Mouse (Mus musculus) midbrain, embryonic 13.5 days (tissue): ENCODE results near the gene Gm20219. TPM values are rescaled to one million over a fixed set of nuclear protein-coding genes. Genes with fewer than 3 reads are reported as not detected.

ENCODE experiments used
- ATAC-seq: fragments of 200-750 bp; cut with Nextera tagmentation; 2 replicates; pipeline ENCODE4 v1.8.0; 2017; ENCODE audit warnings: mild to moderate bottlenecking, moderate TSS enrichment, moderate library complexity
- H3K27ac ChIP-seq: fragments of 300-500 bp; sonication (generic); 2 replicates; pipeline ENCODE4 v1.5.1; 2015; ENCODE audit warnings: inconsistent platforms, mild to moderate bottlenecking, moderate library complexity
- H3K27me3 ChIP-seq: fragments of 300-500 bp; sonication (generic); 2 replicates; pipeline ENCODE4 v1.6.1; 2015; ENCODE audit warnings: mild to moderate bottlenecking, inconsistent platforms
- H3K36me3 ChIP-seq: fragments of 300-500 bp; sonication (generic); 2 replicates; pipeline ENCODE4 v1.6.1; 2015; ENCODE audit warnings: mild to moderate bottlenecking, inconsistent platforms
- H3K4me1 ChIP-seq: fragments of 300-500 bp; sonication (generic); replicated peaks from 2 replicates; pipeline ENCODE4 v1.6.1; 2015; ENCODE audit warnings: inconsistent platforms
- H3K4me2 ChIP-seq: fragments of 300-500 bp; sonication (generic); replicated peaks from 2 replicates; pipeline ENCODE4 v1.6.1; 2015; ENCODE audit warnings: moderate library complexity, mild to moderate bottlenecking, inconsistent platforms
- H3K4me3 ChIP-seq: fragments of 300-500 bp; sonication (generic); replicated peaks from 2 replicates; pipeline ENCODE4 v1.5.1; 2015; ENCODE audit warnings: mild to moderate bottlenecking, inconsistent platforms
- H3K9ac ChIP-seq: fragments of 300-500 bp; sonication (generic); replicated peaks from 2 replicates; pipeline ENCODE4 v1.6.1; 2015; ENCODE audit warnings: mild to moderate bottlenecking, inconsistent platforms
- H3K9me3 ChIP-seq: fragments of 300-500 bp; sonication (generic); 2 replicates; pipeline ENCODE4 v1.6.1; 2016; ENCODE audit warnings: mild to moderate bottlenecking, inconsistent platforms
- WGBS: fragments of 180-500 bp; shearing (Covaris S2); methylation state at CpG from one replicate; pipeline ENCODE4 v1.1.7; 2015; 5-methylcytosine and 5-hydroxymethylcytosine counted together
- polyA plus RNA-seq: library from polyadenylated mRNA; unstranded; fragments of >200 nt; fragmentation: Nextera tagmentation; extraction: Ambion mirVana; gene quantifications from 2 replicates; pipeline ENCODE4 v1.2.1, GENCODE M21; 2015

Gm20219 gene
- polyA plus RNA-seq, 1 experiment from 2014 or later: 0.90 TPM

- Histone ChIP-seq H3K27ac (no peak overlapping the region), H3K9ac (no peak overlapping the region), H3K9me3 (no peaks in the 10 kb centered on the region), H3K4me3 (no peak overlapping the region), H3K4me1 (0 out of 2 replicates have a peak, but pooled peaks cover 5% of the 10 kb centered on the region), H3K4me2 (no peak overlapping the region), H3K27me3 (no peaks in the 10 kb centered on the region), H3K36me3 (peaks cover 95% of the 10 kb centered on the region)
- no peak for ATAC-seq
- 95% methylated on average over 3 of the region's 3 CpGs for WGBS
Observed at GRCm38 (mm10) chr17:56572939-56573338, 18.8 kb upstream of the Gm20219 start.

DNA sequence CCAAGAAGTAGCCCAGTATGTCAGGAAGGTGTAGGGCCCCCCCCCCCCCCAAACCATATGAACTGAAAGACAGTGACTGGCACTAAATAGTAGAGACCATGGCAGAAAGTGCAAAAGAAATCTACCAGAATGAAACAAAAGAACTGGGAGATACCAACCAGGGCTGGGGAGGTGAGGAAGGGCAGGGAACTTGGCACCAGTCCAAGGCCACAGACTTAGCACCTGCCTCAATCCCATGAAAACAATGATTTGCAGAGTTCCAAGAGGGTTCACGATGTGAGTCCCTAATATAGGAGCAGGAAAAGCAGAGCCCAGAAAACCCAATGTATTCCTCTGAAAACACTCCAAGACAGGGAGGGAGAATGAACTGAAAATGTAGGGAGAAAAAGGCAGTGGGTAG is 18.0 kb upstream of the Gm20219 start:
- Histone ChIP-seq H3K36me3 (peaks cover 95% of the 10 kb centered on the region), H3K4me3 (no peak overlapping the region), H3K9ac (no peak overlapping the region), H3K27ac (no peak overlapping the region), H3K9me3 (no peaks in the 10 kb centered on the region), H3K4me2 (no peak overlapping the region), H3K4me1 (0 out of 2 replicates have a peak, but pooled peaks cover 5% of the 10 kb centered on the region), H3K27me3 (no peaks in the 10 kb centered on the region)
- ATAC-seq: no peak
- WGBS: 60% methylated on average over 1 of the region's 1 CpGs

DNA sequence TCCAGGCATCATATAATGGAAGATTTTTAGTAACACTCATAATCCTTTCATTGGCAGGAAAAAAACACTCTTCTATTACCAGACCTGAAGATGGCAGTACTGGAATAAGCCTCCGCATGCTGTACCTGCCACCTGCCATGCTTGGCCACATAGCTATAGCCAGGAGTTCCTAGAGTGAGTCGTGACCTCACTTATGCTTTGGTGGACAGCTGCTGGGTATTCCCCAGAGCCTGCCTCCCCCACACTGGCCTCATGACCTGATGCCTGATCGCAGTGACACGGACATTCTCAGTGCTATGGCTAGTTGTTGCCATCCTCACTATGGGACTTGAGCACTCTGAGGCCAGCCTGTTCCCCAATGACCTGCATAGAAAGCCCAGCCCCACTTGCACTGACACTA is 16.1 kb upstream of the Gm20219 start:
- H3K9me3 ChIP-seq: no peaks in the 10 kb centered on the region
- H3K4me3 ChIP-seq: no peak overlapping the region
- 96% methylated on average over 4 of the region's 4 CpGs for WGBS
- no peak overlapping the region for H3K4me2 ChIP-seq
- H3K9ac ChIP-seq: no peak overlapping the region
- H3K27ac ChIP-seq: no peak overlapping the region
- H3K4me1 ChIP-seq: 0 out of 2 replicates have a peak, but pooled peaks cover 5% of the 10 kb centered on the region
- ATAC-seq: no peak
- H3K36me3 ChIP-seq: peaks cover 98% of the 10 kb centered on the region
- no peaks in the 10 kb centered on the region for H3K27me3 ChIP-seq

GRCm38 (mm10) chr17:56567370-56567769 is 13.2 kb upstream of the Gm20219 start:
- Histone ChIP-seq H3K9me3 (no peaks in the 10 kb centered on the region), H3K27ac (no peak overlapping the region), H3K4me3 (no peak overlapping the region), H3K36me3 (peaks cover 100% of the 10 kb centered on the region), H3K4me2 (no peak overlapping the region), H3K9ac (no peak overlapping the region), H3K4me1 (0 out of 2 replicates have a peak, but pooled peaks cover 1% of the 10 kb centered on the region), H3K27me3 (no peaks in the 10 kb centered on the region)
- ATAC-seq: no peak
- WGBS: 94% methylated on average over 4 of the region's 4 CpGs

- Histone ChIP-seq H3K27ac (no peak overlapping the region), H3K36me3 (peaks cover 100% of the 10 kb centered on the region), H3K9me3 (no peaks in the 10 kb centered on the region), H3K27me3 (no peaks in the 10 kb centered on the region), H3K4me3 (no peak overlapping the region), H3K9ac (no peak overlapping the region), H3K4me2 (no peak overlapping the region), H3K4me1 (no peaks in the 10 kb centered on the region)
- 88% methylated on average over 5 of the region's 5 CpGs for WGBS
- no peak for ATAC-seq
Observed at GRCm38 (mm10) chr17:56566918-56567317, 12.7 kb upstream of the Gm20219 start.

DNA sequence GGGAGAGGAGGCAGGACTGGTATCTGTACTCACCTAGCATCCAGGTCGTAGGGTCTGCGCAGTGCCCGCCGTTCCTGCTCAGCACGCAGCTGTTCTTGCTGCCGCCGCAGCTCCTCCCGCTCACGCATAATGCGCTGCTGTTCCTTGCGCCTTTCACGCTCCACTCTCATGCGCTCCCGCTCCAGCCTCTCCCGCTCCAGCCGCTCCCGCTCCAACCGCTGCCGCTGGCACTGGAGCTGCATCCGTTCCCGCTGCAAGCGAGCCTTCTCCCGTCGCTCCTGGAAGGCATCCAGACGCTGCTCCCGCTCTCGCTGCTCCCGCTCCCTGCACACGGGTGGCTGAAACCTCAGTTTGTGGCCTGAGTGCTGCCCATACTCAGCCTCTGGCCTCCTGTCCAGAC is 12.1 kb upstream of the Gm20219 start:
- Histone ChIP-seq H3K27ac (no peak overlapping the region), H3K4me1 (no peaks in the 10 kb centered on the region), H3K4me3 (no peak overlapping the region), H3K4me2 (no peak overlapping the region), H3K9me3 (no peaks in the 10 kb centered on the region), H3K27me3 (no peaks in the 10 kb centered on the region), H3K36me3 (peaks cover 100% of the 10 kb centered on the region), H3K9ac (no peak overlapping the region)
- ATAC-seq: no peak
- 95% methylated on average over 29 of the region's 29 CpGs for WGBS

GRCm38 (mm10) chr17:56561866-56562265 is 7.7 kb upstream of the Gm20219 start:
- Histone ChIP-seq H3K9ac (no peak overlapping the region), H3K9me3 (no peaks in the 10 kb centered on the region), H3K36me3 (peaks cover 60% of the 10 kb centered on the region), H3K4me3 (no peak overlapping the region), H3K4me1 (no peaks in the 10 kb centered on the region), H3K4me2 (no peak overlapping the region), H3K27me3 (no peaks in the 10 kb centered on the region), H3K27ac (no peak overlapping the region)
- WGBS: 97% methylated on average over 2 of the region's 2 CpGs
- ATAC-seq: no peak

GRCm38 (mm10) chr17:56560131-56560530 is 5.9 kb upstream of the Gm20219 start:
- Histone ChIP-seq H3K27ac (no peak overlapping the region), H3K9me3 (no peaks in the 10 kb centered on the region), H3K9ac (no peak overlapping the region), H3K4me3 (no peak overlapping the region), H3K27me3 (no peaks in the 10 kb centered on the region), H3K4me2 (no peak overlapping the region), H3K36me3 (peaks cover 43% of the 10 kb centered on the region), H3K4me1 (no peaks in the 10 kb centered on the region)
- 95% methylated on average over 1 of the region's 1 CpGs for WGBS
- no peak for ATAC-seq

DNA sequence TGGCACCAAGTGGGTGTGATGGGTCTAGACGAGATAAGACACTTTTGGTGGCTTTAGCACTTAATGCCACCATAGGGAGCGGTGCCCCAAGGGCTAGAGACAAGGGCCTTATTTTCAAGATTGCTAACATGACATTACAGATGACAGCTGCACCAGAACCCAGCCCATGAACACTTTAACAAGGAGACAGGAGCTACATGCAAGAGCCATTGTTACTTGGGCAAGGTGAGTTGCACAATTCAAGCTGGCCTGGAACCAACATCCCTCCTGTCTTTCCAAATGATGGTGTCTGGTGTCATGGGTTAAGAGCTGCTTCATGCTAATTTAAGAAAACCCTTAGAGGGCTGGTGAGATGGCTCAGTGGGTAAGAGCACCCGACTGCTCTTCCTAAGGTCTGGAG is 5.2 kb upstream of the Gm20219 start:
- Histone ChIP-seq H3K27me3 (no peaks in the 10 kb centered on the region), H3K4me2 (no peak overlapping the region), H3K9me3 (no peaks in the 10 kb centered on the region), H3K27ac (0 out of 2 replicates have a peak overlapping the region, but pooled peaks have one; percentile 6), H3K9ac (no peak overlapping the region), H3K4me1 (no peaks in the 10 kb centered on the region), H3K4me3 (no peak overlapping the region), H3K36me3 (peaks cover 36% of the 10 kb centered on the region)
- WGBS: 89% methylated on average over 3 of the region's 3 CpGs
- no peak for ATAC-seq

GRCm38 (mm10) chr17:56558448-56558847 is 4.3 kb upstream of the Gm20219 start:
- H3K27me3 ChIP-seq: no peaks in the 10 kb centered on the region
- H3K36me3 ChIP-seq: peaks cover 26% of the 10 kb centered on the region
- no peak overlapping the region for H3K27ac ChIP-seq
- no peak overlapping the region for H3K9ac ChIP-seq
- no peak overlapping the region for H3K4me3 ChIP-seq
- ATAC-seq: peak; percentile 57
- no peak overlapping the region for H3K4me2 ChIP-seq
- H3K4me1 ChIP-seq: no peaks in the 10 kb centered on the region
- 18% methylated on average over 3 of the region's 3 CpGs for WGBS
- no peaks in the 10 kb centered on the region for H3K9me3 ChIP-seq

DNA sequence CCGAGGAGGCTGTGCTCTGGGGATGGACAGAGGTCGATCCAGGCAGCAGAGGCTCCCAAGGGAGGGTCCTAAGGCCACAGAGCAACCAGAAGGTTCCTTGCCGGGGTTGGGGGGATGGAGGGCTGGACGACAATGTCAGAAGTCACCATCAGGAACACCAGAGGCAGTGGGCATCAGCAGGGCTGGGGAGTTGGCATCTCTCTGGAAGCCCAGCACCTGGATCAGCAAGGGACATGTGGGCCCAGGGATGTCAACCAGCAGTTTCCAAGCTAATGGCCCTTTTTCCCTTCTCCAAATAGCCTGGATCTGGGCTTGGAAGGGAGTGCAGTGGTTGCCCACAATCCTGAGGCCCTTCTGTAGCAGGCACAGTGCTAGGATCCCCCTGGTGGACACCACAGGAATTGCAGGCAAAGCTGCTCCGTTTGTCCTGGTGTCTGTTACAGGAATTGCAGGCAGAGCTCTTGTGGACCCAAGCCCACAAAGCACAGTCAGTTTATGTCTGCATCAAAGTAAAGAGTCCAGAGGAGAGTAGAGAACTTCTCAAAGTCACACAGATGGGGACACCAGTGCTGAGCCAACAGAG is 1.3 kb downstream of the Gm20219 start:
- no peak overlapping the region for H3K4me2 ChIP-seq
- 51% methylated on average over 5 of the region's 5 CpGs for WGBS

GRCm38 (mm10) chr17:56551841-56552581 is 2.2 kb downstream of the Gm20219 start:
- H3K9me3 ChIP-seq: no peaks in the 10 kb centered on the region
- H3K27me3 ChIP-seq: no peaks in the 10 kb centered on the region
- H3K4me2 ChIP-seq: no peak overlapping the region
- peaks cover 50% of the 10 kb centered on the region for H3K4me1 ChIP-seq
- H3K27ac ChIP-seq: peak overlapping the region; percentile 87
- H3K9ac ChIP-seq: no peak overlapping the region
- ATAC-seq: peak; percentile 86
- 21% methylated on average over 6 of the region's 6 CpGs for WGBS
- no peaks in the 10 kb centered on the region for H3K36me3 ChIP-seq
- H3K4me3 ChIP-seq: no peak overlapping the region

More for the DNA sequence above, 1.3 kb downstream of the Gm20219 start:
- no peaks in the 10 kb centered on the region for H3K36me3 ChIP-seq
- ATAC-seq: no peak; the same call in none of the 2 replicates
- H3K9me3 ChIP-seq: no peaks in the 10 kb centered on the region
- H3K9ac ChIP-seq: no peak overlapping the region
- peak overlapping the region; percentile 87 for H3K27ac ChIP-seq
- peaks cover 43% of the 10 kb centered on the region for H3K4me1 ChIP-seq
- no peak overlapping the region for H3K4me3 ChIP-seq
- no peaks in the 10 kb centered on the region for H3K27me3 ChIP-seq
